Mouse (Mus musculus) embryonic facial prominence, embryonic 15.5 days (tissue): ENCODE data around the gene Pccb. TPM values are rescaled to one million over a fixed set of nuclear protein-coding genes. Genes with fewer than 3 reads are reported as not detected.

Experiments
- ATAC-seq: fragments of 200-750 bp; cut with Nextera tagmentation; 2 replicates; pipeline ENCODE4 v1.8.0; 2017; ENCODE audit warnings: low read depth, moderate TSS enrichment; ENCODE audit not compliant: insufficient number of reproducible peaks, low FRiP score, low TSS enrichment
- H3K27ac ChIP-seq: fragments of 300-500 bp; sonication (generic); replicated peaks from 2 replicates; pipeline ENCODE4 v1.5.1; 2015; ENCODE audit warnings: mild to moderate bottlenecking, inconsistent platforms
- H3K27me3 ChIP-seq: fragments of 300-500 bp; sonication (generic); 2 replicates; pipeline ENCODE4 v1.6.1; 2015; ENCODE audit warnings: inconsistent platforms
- H3K36me3 ChIP-seq: fragments of 300-500 bp; sonication (generic); 2 replicates; pipeline ENCODE4 v1.6.1; 2015; ENCODE audit warnings: mild to moderate bottlenecking, inconsistent platforms
- H3K4me1 ChIP-seq: fragments of 300-500 bp; sonication (generic); 2 replicates; pipeline ENCODE4 v1.6.1; 2015; ENCODE audit warnings: inconsistent platforms
- H3K4me2 ChIP-seq: fragments of 300-500 bp; sonication (generic); replicated peaks from 2 replicates; pipeline ENCODE4 v1.6.1; 2015; ENCODE audit warnings: mild to moderate bottlenecking, inconsistent platforms
- H3K4me3 ChIP-seq: fragments of 300-500 bp; sonication (generic); replicated peaks from 2 replicates; pipeline ENCODE4 v1.5.1; 2015; ENCODE audit warnings: mild to moderate bottlenecking, inconsistent platforms
- H3K9ac ChIP-seq: fragments of 300-500 bp; sonication (generic); 2 replicates; pipeline ENCODE4 v1.6.1; 2015; ENCODE audit warnings: inconsistent platforms
- H3K9me3 ChIP-seq: fragments of 300-500 bp; sonication (generic); replicated peaks from 2 replicates; pipeline ENCODE4 v1.6.1; 2016; ENCODE audit warnings: inconsistent platforms
- WGBS: fragments of 180-500 bp; shearing (Covaris S2); methylation state at CpG from one replicate; pipeline ENCODE4 v1.1.7; 2015; 5-methylcytosine and 5-hydroxymethylcytosine counted together
- polyA plus RNA-seq: library from polyadenylated mRNA; unstranded; fragments of >200 nt; fragmentation: Nextera tagmentation; extraction: Ambion mirVana; gene quantifications from 2 replicates; pipeline ENCODE4 v1.2.1, GENCODE M21; 2015

Pccb gene
- polyA plus RNA-seq, 1 experiment from 2014 or later = 24.9 TPM

GRCm38 (mm10) chr9:101042249-101042648 lies 7.6 kb upstream of the Pccb start:
- Histone ChIP-seq H3K9ac (no peak overlapping the region), H3K27me3 (no peaks in the 10 kb centered on the region), H3K4me1 (no peaks in the 10 kb centered on the region), H3K36me3 (no peaks in the 10 kb centered on the region), H3K4me2 (no peak overlapping the region), H3K27ac (no peak overlapping the region), H3K4me3 (no peak overlapping the region), H3K9me3 (no peaks in the 10 kb centered on the region)
- 69% methylated on average over 9 of the region's 9 CpGs for WGBS
- ATAC-seq = no peak

- no peak overlapping the region for H3K9ac ChIP-seq
- no peaks in the 10 kb centered on the region for H3K36me3 ChIP-seq
- H3K4me3 ChIP-seq = no peak overlapping the region
- no peak for ATAC-seq
- no peaks in the 10 kb centered on the region for H3K4me1 ChIP-seq
- H3K4me2 ChIP-seq = no peak overlapping the region
- no peaks in the 10 kb centered on the region for H3K27me3 ChIP-seq
- H3K9me3 ChIP-seq = no peaks in the 10 kb centered on the region
- 67% methylated on average over 5 of the region's 5 CpGs for WGBS
- no peak overlapping the region for H3K27ac ChIP-seq
These were observed 6.8 kb upstream of the Pccb start for GRCm38 (mm10) chr9:101041508-101041907.

GRCm38 (mm10) chr9:101038634-101039033 lies 3.9 kb upstream of the Pccb start:
- no peak overlapping the region for H3K9ac ChIP-seq
- no peaks in the 10 kb centered on the region for H3K27me3 ChIP-seq
- no peaks in the 10 kb centered on the region for H3K9me3 ChIP-seq
- WGBS = 43% methylated on average over 5 of the region's 5 CpGs
- no peak for ATAC-seq
- H3K27ac ChIP-seq = no peak overlapping the region
- H3K4me3 ChIP-seq = no peak overlapping the region
- no peaks in the 10 kb centered on the region for H3K36me3 ChIP-seq
- H3K4me1 ChIP-seq = peaks cover 7% of the 10 kb centered on the region; the same call in 1 of the 2 replicates
- H3K4me2 ChIP-seq = no peak overlapping the region

GRCm38 (mm10) chr9:101037396-101037795 lies 2.7 kb upstream of the Pccb start:
- no peak overlapping the region for H3K27ac ChIP-seq
- no peaks in the 10 kb centered on the region for H3K9me3 ChIP-seq
- H3K4me1 ChIP-seq = peaks cover 10% of the 10 kb centered on the region; the same call in 1 of the 2 replicates
- WGBS = 34% methylated on average over 7 of the region's 7 CpGs
- no peak for ATAC-seq
- H3K9ac ChIP-seq = no peak overlapping the region
- H3K4me2 ChIP-seq = no peak overlapping the region
- H3K36me3 ChIP-seq = no peaks in the 10 kb centered on the region
- H3K27me3 ChIP-seq = no peaks in the 10 kb centered on the region
- no peak overlapping the region for H3K4me3 ChIP-seq

- WGBS = 81% methylated on average over 2 of the region's 2 CpGs
- Histone ChIP-seq H3K27me3 (no peaks in the 10 kb centered on the region), H3K4me3 (no peak overlapping the region), H3K4me2 (no peak overlapping the region), H3K9me3 (no peaks in the 10 kb centered on the region), H3K27ac (no peak overlapping the region), H3K9ac (no peak overlapping the region), H3K4me1 (peaks cover 10% of the 10 kb centered on the region; the same call in 1 of the 2 replicates), H3K36me3 (no peaks in the 10 kb centered on the region)
- no peak for ATAC-seq
These were observed 2.2 kb upstream of the Pccb start for GRCm38 (mm10) chr9:101036876-101037275.

- peaks cover 5% of the 10 kb centered on the region; the same call in 1 of the 2 replicates for H3K36me3 ChIP-seq
- peaks cover 10% of the 10 kb centered on the region; the same call in 1 of the 2 replicates for H3K4me1 ChIP-seq
- ATAC-seq = no peak
- H3K4me3 ChIP-seq = no peak overlapping the region
- H3K9me3 ChIP-seq = no peaks in the 10 kb centered on the region
- H3K4me2 ChIP-seq = no peak overlapping the region
- H3K9ac ChIP-seq = no peak overlapping the region
- H3K27ac ChIP-seq = no peak overlapping the region
- H3K27me3 ChIP-seq = no peaks in the 10 kb centered on the region
- WGBS = 79% methylated on average over 12 of the region's 15 CpGs
These were observed 1.3 kb upstream of the Pccb start for GRCm38 (mm10) chr9:101035836-101036596.

GRCm38 (mm10) chr9:101033761-101034447 lies 794 bp downstream of the Pccb start:
- 2% methylated on average over 14 of the region's 14 CpGs for WGBS
- H3K4me1 ChIP-seq = peaks cover 10% of the 10 kb centered on the region; the same call in 1 of the 2 replicates
- ATAC-seq = no peak

GRCm38 (mm10) chr9:101018768-101019167 lies 15.9 kb downstream of the Pccb start:
- Histone ChIP-seq H3K27me3 (no peaks in the 10 kb centered on the region), H3K4me2 (no peak overlapping the region), H3K9me3 (no peaks in the 10 kb centered on the region), H3K4me3 (no peak overlapping the region), H3K27ac (no peak overlapping the region), H3K4me1 (no peaks in the 10 kb centered on the region; the same call in 1 of the 2 replicates), H3K36me3 (peaks cover 28% of the 10 kb centered on the region), H3K9ac (no peak overlapping the region)
- ATAC-seq = no peak
- 96% methylated on average over 10 of the region's 10 CpGs for WGBS

More at GRCm38 (mm10) chr9:101033761-101034447, 794 bp downstream of the Pccb start:
- H3K9ac ChIP-seq = peak overlapping the region; percentile 65
- H3K27ac ChIP-seq = peak overlapping the region; percentile 99
- H3K4me3 ChIP-seq = peak overlapping the region; percentile 64
- H3K36me3 ChIP-seq = peaks cover 7% of the 10 kb centered on the region; the same call in 1 of the 2 replicates
- no peaks in the 10 kb centered on the region for H3K27me3 ChIP-seq
- peak overlapping the region; percentile 61 for H3K4me2 ChIP-seq
- no peaks in the 10 kb centered on the region for H3K9me3 ChIP-seq

- Histone ChIP-seq H3K4me2 (no peak overlapping the region), H3K27ac (no peak overlapping the region), H3K4me1 (no peaks in the 10 kb centered on the region; the same call in 1 of the 2 replicates), H3K27me3 (no peaks in the 10 kb centered on the region), H3K9ac (no peak overlapping the region), H3K36me3 (peaks cover 21% of the 10 kb centered on the region; the same call in 1 of the 2 replicates), H3K9me3 (no peaks in the 10 kb centered on the region), H3K4me3 (no peak overlapping the region)
- no peak for ATAC-seq
- 69% methylated on average over 15 of the region's 15 CpGs for WGBS
These were observed 16.8 kb downstream of the Pccb start for GRCm38 (mm10) chr9:101017734-101018516.

- WGBS = 92% methylated on average over 9 of the region's 9 CpGs
- H3K27me3 ChIP-seq = no peaks in the 10 kb centered on the region
These were observed 19.4 kb downstream of the Pccb start for GRCm38 (mm10) chr9:101015324-101015723.

GRCm38 (mm10) chr9:101012433-101012832 lies 22.3 kb downstream of the Pccb start:
- ATAC-seq = no peak
- Histone ChIP-seq H3K9me3 (no peaks in the 10 kb centered on the region), H3K27ac (no peak overlapping the region), H3K4me3 (no peak overlapping the region), H3K4me1 (no peaks in the 10 kb centered on the region; the same call in 1 of the 2 replicates), H3K4me2 (no peak overlapping the region), H3K36me3 (peaks cover 21% of the 10 kb centered on the region), H3K9ac (no peak overlapping the region), H3K27me3 (no peaks in the 10 kb centered on the region)
- WGBS = 72% methylated on average over 10 of the region's 10 CpGs

More at GRCm38 (mm10) chr9:101015324-101015723, 19.4 kb downstream of the Pccb start:
- no peaks in the 10 kb centered on the region; the same call in 1 of the 2 replicates for H3K4me1 ChIP-seq
- no peak overlapping the region for H3K4me2 ChIP-seq
- H3K27ac ChIP-seq = no peak overlapping the region
- ATAC-seq = no peak
- H3K36me3 ChIP-seq = peaks cover 21% of the 10 kb centered on the region
- H3K9me3 ChIP-seq = no peaks in the 10 kb centered on the region
- no peak overlapping the region for H3K4me3 ChIP-seq
- no peak overlapping the region for H3K9ac ChIP-seq
